ENCODE assay signal across 15 mouse cellular contexts in genomic region chr11:97819923-97820322, GRCm38 (mm10). TPM values are rescaled to one million over a fixed set of nuclear protein-coding genes. Genes with fewer than 3 reads are reported as not detected.
A peak's percentile ranks its signal among the peaks of the same experiment; 100 is the strongest.
DNase-seq lines count a peak whose midpoint lies in the region; ATAC-seq and TF ChIP-seq lines count a peak whose summit lies in the region.
"Had no signal": no experiment of that assay in that cellular context is flagged by ENCODE, and none has a peak within 500 bp of the region (broad histone marks: within the 10 kb centered on the region; RNA-seq: fewer than 3 reads in every experiment).

No protein-coding gene starts in this region.

- no peaks in the 10 kb centered on the region for H3K9me3 ChIP-seq in limb, embryonic 15.5 days
- H3K9me3 ChIP-seq: embryonic facial prominence, embryonic 15.5 days had no signal

- H3K27ac ChIP-seq in kidney, adult 2 months (ENCODE audit: insufficient read depth, low read depth, low read length), result peak overlapping the region; percentile 22; the same call in 1 of the 2 replicates
- H3K27ac ChIP-seq in bone marrow, adult 2 months (ENCODE audit: control insufficient read depth, insufficient read depth, low read depth, low read length, poor library complexity), result peak overlapping the region; percentile 32
- H3K27ac ChIP-seq in limb, embryonic 15.5 days, result 0 out of 2 replicates have a peak overlapping the region, but pooled peaks have one; percentile 27

- H3K4me1 ChIP-seq in kidney, adult 2 months (ENCODE audit: control insufficient read depth, insufficient read depth, low read length), result peaks cover 63% of the 10 kb centered on the region
- peaks cover 24% of the 10 kb centered on the region; the same call in 1 of the 2 replicates for H3K4me1 ChIP-seq in bone marrow, adult 2 months (ENCODE audit: control insufficient read depth, insufficient read depth, low read length)
- H3K4me1 ChIP-seq in limb, embryonic 15.5 days, result peaks cover 47% of the 10 kb centered on the region

- TF ChIP-seq POLR2A in kidney, adult 2 months (IDR thresholded peaks at IDR 0.05; ENCODE audit: low read depth, low read length), result no peak
- TF ChIP-seq POLR2A in bone marrow, adult 2 months (IDR thresholded peaks at IDR 0.05; ENCODE audit: borderline replicate concordance, control insufficient read depth, low read depth, low read length), result no peak

- no peak overlapping the region for H3K4me3 ChIP-seq in kidney, adult 2 months (ENCODE audit: insufficient read depth, low read depth, low read length)
- H3K4me3 ChIP-seq in bone marrow, adult 2 months (replicated peaks; ENCODE audit: control insufficient read depth, low read depth, low read length), result no peak overlapping the region
- H3K4me3 ChIP-seq in limb, embryonic 15.5 days, result no peak overlapping the region
- H3K4me3 ChIP-seq: embryonic facial prominence, embryonic 15.5 days had no signal

- WGBS in kidney, adult 2 months, result 48% methylated on average over 5 of the region's 5 CpGs
- 49% methylated on average over 5 of the region's 5 CpGs for WGBS in bone marrow, adult 2 months
- WGBS in limb, embryonic 15.5 days, result 56% methylated on average over 5 of the region's 5 CpGs

- no peak overlapping the region for H3K9ac ChIP-seq in limb, embryonic 15.5 days
- H3K9ac ChIP-seq: embryonic facial prominence, embryonic 15.5 days had no signal

- no peaks in the 10 kb centered on the region for H3K36me3 ChIP-seq in kidney, adult 2 months (ENCODE audit: control insufficient read depth, insufficient read depth, low read length)
- peaks cover 76% of the 10 kb centered on the region for H3K36me3 ChIP-seq in limb, embryonic 15.5 days

- no peak for TF ChIP-seq CTCF in kidney, adult 2 months (conservative IDR thresholded peaks at IDR 0.05; ENCODE audit: insufficient read depth, insufficient read length, low read depth, low read length)
- TF ChIP-seq CTCF in bone marrow, adult 2 months (IDR thresholded peaks at IDR 0.05; ENCODE audit: control insufficient read depth, insufficient read depth, low read length), result no peak

- H3K27me3 ChIP-seq in kidney, adult 2 months (replicated peaks; ENCODE audit: control insufficient read depth, insufficient read depth, low read length), result no peaks in the 10 kb centered on the region
- H3K27me3 ChIP-seq in limb, embryonic 15.5 days, result no peaks in the 10 kb centered on the region
- H3K27me3 ChIP-seq: embryonic facial prominence, embryonic 15.5 days had no signal

- peak; percentile 70 for DNase-seq in heart, adult 8-10 months (ENCODE audit: low spot score)
- no peak for DNase-seq in heart, postnatal 4 days
- peak; percentile 61 for DNase-seq in kidney, adult 2 months
- DNase-seq in kidney, adult 11 months, result no peak
- DNase-seq in urinary bladder, postnatal 36 days (ENCODE audit: low spot score in 2 of 2), result no peak
- DNase-seq in right cerebral cortex, postnatal 25 days, result no peak
- DNase-seq: cerebellum, adult 18-20 months; kidney, postnatal 36 days; thymus, adult 18-20 months had no signal

- no peak for ATAC-seq in limb, embryonic 15.5 days (ENCODE audit: insufficient number of reproducible peaks, low FRiP score, low TSS enrichment, low read depth)
- ATAC-seq: forebrain, embryonic 14.5 days had no signal

- no peak overlapping the region for H3K4me2 ChIP-seq in limb, embryonic 15.5 days
- H3K4me2 ChIP-seq: embryonic facial prominence, embryonic 15.5 days; midbrain, embryonic 11.5 days had no signal

RNA-seq across cellular contexts. Expression of gene B230217C12Rik, which starts 20.7 kb away (rescaled TPM):
- 1 to 10 TPM in 1 of 4 experiments, under 1 TPM in 3; 0.22 to 1.7 (median 0.51) TPM for total RNA-seq in heart, adult 8-10 months (2022)
- under 1 TPM; 0.77 to 0.79 TPM for total RNA-seq in heart, postnatal 4 days (2021)
- 2.0 TPM in 2 replicates for polyA plus RNA-seq in kidney, adult 2 months (2012; rRNA removed)
- not detected in 2 replicates for polyA plus RNA-seq in bone marrow, adult 2 months (2011; ENCODE audit: insufficient read depth, insufficient read length, low replicate concordance, missing spikeins)
- polyA plus RNA-seq in limb, embryonic 15.5 days (2015; fragmentation: Nextera tagmentation; extraction: Ambion mirVana), result 4.5 and 5.3 TPM in 2 replicates

RNA-seq across cellular contexts. Expression of gene Lasp1, which starts 21.1 kb away (rescaled TPM):
- total RNA-seq in heart, adult 8-10 months (2022), result 10 to 100 TPM; 20.1 to 32.0 (median 25.8) TPM
- total RNA-seq in heart, postnatal 4 days (2021), result 10 to 100 TPM; 73.3 to 74.4 TPM
- 106 and 110 TPM in 2 replicates for polyA plus RNA-seq in kidney, adult 2 months (2012; rRNA removed)
- 48.1 and 99.2 TPM in 2 replicates for polyA plus RNA-seq in bone marrow, adult 2 months (2011; ENCODE audit: insufficient read depth, insufficient read length, low replicate concordance, missing spikeins)
- 128 and 131 TPM in 2 replicates for polyA plus RNA-seq in limb, embryonic 15.5 days (2015; fragmentation: Nextera tagmentation; extraction: Ambion mirVana)

RNA-seq across cellular contexts. Expression of gene Rpl23, which starts 37.7 kb away (rescaled TPM):
- 100 to 1,000 TPM; 425 to 610 (median 521) TPM for total RNA-seq in heart, adult 8-10 months (2022)
- 100 to 1,000 TPM; 738 to 764 TPM for total RNA-seq in heart, postnatal 4 days (2021)
- polyA plus RNA-seq in kidney, adult 2 months (2012; rRNA removed), result 118 and 181 TPM in 2 replicates
- polyA plus RNA-seq in bone marrow, adult 2 months (2011; ENCODE audit: insufficient read depth, insufficient read length, low replicate concordance, missing spikeins), result 550 and 853 TPM in 2 replicates
- polyA plus RNA-seq in limb, embryonic 15.5 days (2015; fragmentation: Nextera tagmentation; extraction: Ambion mirVana), result 447 and 586 TPM in 2 replicates

RNA-seq across cellular contexts. Expression of gene 1700001P01Rik, which starts 44.2 kb away (rescaled TPM):
- total RNA-seq in heart, adult 8-10 months (2022), result not detected
- total RNA-seq in heart, postnatal 4 days (2021), result under 1 TPM in 1 of 2 experiments, not detected in 1; 0.45 TPM
- polyA plus RNA-seq in kidney, adult 2 months (2012; rRNA removed), result not detected in 2 replicates
- not detected in 2 replicates for polyA plus RNA-seq in bone marrow, adult 2 months (2011; ENCODE audit: insufficient read depth, insufficient read length, low replicate concordance, missing spikeins)
- 0.35 TPM in 1 of 2 replicates, not detected in the other for polyA plus RNA-seq in limb, embryonic 15.5 days (2015; fragmentation: Nextera tagmentation; extraction: Ambion mirVana)
- total RNA-seq: gastrocnemius, adult 8-10 months had no signal

RNA-seq across cellular contexts. Expression of gene Cwc25, which starts 53.6 kb away (rescaled TPM):
- 1 to 10 TPM; 6.1 to 7.1 (median 6.3) TPM for total RNA-seq in heart, adult 8-10 months (2022)
- 10 to 100 TPM; 10.8 to 11.7 TPM for total RNA-seq in heart, postnatal 4 days (2021)
- 7.1 and 8.5 TPM in 2 replicates for polyA plus RNA-seq in kidney, adult 2 months (2012; rRNA removed)
- polyA plus RNA-seq in bone marrow, adult 2 months (2011; ENCODE audit: insufficient read depth, insufficient read length, low replicate concordance, missing spikeins), result 10.4 and 11.7 TPM in 2 replicates
- polyA plus RNA-seq in limb, embryonic 15.5 days (2015; fragmentation: Nextera tagmentation; extraction: Ambion mirVana), result 17.3 and 19.1 TPM in 2 replicates

Comparison
In these comparisons a context has a peak if more than half of its experiments do, and no peak if none do; other contexts are left out.
1. DNase-seq: peak in heart, adult 8-10 months (single experiment) and kidney, adult 2 months (single experiment); none in heart, postnatal 4 days (single experiment), kidney, adult 11 months (single experiment), urinary bladder, postnatal 36 days (0 of 2) and right cerebral cortex, postnatal 25 days (single experiment).
2. Peak in every context shown above with its lines, with median percentiles within 50 percentile points of each other: H3K27ac ChIP-seq.